Mouse (Mus musculus): ENCODE measurements around the gene Ugdh. TPM values are rescaled to one million over a fixed set of nuclear protein-coding genes. Genes with fewer than 3 reads are reported as not detected.

Ugdh gene
- total and polyA plus RNA-seq, 3 experiments: 9.5 to 31.3 TPM; not detected in 1

- no peak overlapping the region for H3K4me3 ChIP-seq (ENCODE audit: control insufficient read depth in 1 of 2, insufficient read depth in 1 of 2, low read depth in 2 of 2, low read length in 2 of 2)
- H3K9me3 ChIP-seq (replicated peaks; ENCODE audit: insufficient read depth, low read length): no peaks in the 10 kb centered on the region
- no peaks in the 10 kb centered on the region for H3K4me1 ChIP-seq (ENCODE audit: control insufficient read depth in 1 of 2, insufficient read depth in 2 of 2, low read length in 2 of 2)
- TF ChIP-seq POLR2AphosphoS5 (IDR thresholded peaks at IDR 0.05; ENCODE audit: borderline replicate concordance, low read depth, low read length): no peak
- no peak for TF ChIP-seq TBP (IDR thresholded peaks at IDR 0.05; ENCODE audit: low read depth, low read length)
- no peak for TF ChIP-seq POLR2A (IDR thresholded peaks at IDR 0.05; ENCODE audit: control insufficient read depth in 1 of 2, insufficient read depth in 1 of 2, low read depth in 1 of 2, low read length in 2 of 2, poor library complexity in 1 of 2)
- no peak for TF ChIP-seq MAFK (IDR thresholded peaks at IDR 0.05; ENCODE audit: borderline replicate concordance, low read depth, low read length)
- TF ChIP-seq NRF1 (IDR thresholded peaks at IDR 0.05; ENCODE audit: insufficient read depth, low read depth, low read length, poor library complexity, severe bottlenecking): no peak
- TF ChIP-seq MEF2A (IDR thresholded peaks at IDR 0.05; ENCODE audit: extremely low read depth, insufficient replicate concordance, low read depth, low read length, poor library complexity, severe bottlenecking): no peak
- TF ChIP-seq MAX (IDR thresholded peaks at IDR 0.05; ENCODE audit: low read length): no peak
- no peak for TF ChIP-seq HCFC1 (IDR thresholded peaks at IDR 0.05; ENCODE audit: low read depth, low read length)
- no peak for TF ChIP-seq UBTF (IDR thresholded peaks at IDR 0.05; ENCODE audit: borderline replicate concordance, insufficient read depth, low read depth, low read length)
- no peak for TF ChIP-seq MAZ (IDR thresholded peaks at IDR 0.05; ENCODE audit: low read depth, low read length)
- TF ChIP-seq KAT2A (conservative IDR thresholded peaks at IDR 0.05; ENCODE audit: low read depth, low read length): no peak
- no peak for TF ChIP-seq CHD1 (IDR thresholded peaks at IDR 0.05; ENCODE audit: low read depth, low read length)
- TF ChIP-seq MXI1 (IDR thresholded peaks at IDR 0.05; ENCODE audit: low read depth, low read length): no peak
- no peak for TF ChIP-seq ZKSCAN1 (IDR thresholded peaks at IDR 0.05; ENCODE audit: low read depth, low read length)
- H3K79me2 ChIP-seq (ENCODE audit: control insufficient read depth, insufficient read depth, low read length, poor library complexity): no peaks in the 10 kb centered on the region
- no peak for DNase-seq (ENCODE audit: low read depth, low spot score)
- H3K27ac ChIP-seq (ENCODE audit: control insufficient read depth, low read depth, low read length): no peak overlapping the region
- no peaks in the 10 kb centered on the region for H3K27me3 ChIP-seq (ENCODE audit: control insufficient read depth in 1 of 2, insufficient read depth in 2 of 2, low read length in 2 of 2)
- H3K36me3 ChIP-seq (ENCODE audit: control insufficient read depth in 1 of 2, insufficient read depth in 2 of 2, low read length in 2 of 2): no peaks in the 10 kb centered on the region; a peak in 1 of 4 replicates
- no peak overlapping the region for H3K9ac ChIP-seq (ENCODE audit: control insufficient read depth, low read depth, low read length, poor library complexity, severe bottlenecking)
Observed at GRCm38 (mm10) chr5:65459454-65459853, 23.7 kb upstream of the Ugdh start.

GRCm38 (mm10) chr5:65457846-65458245, 22.1 kb upstream of the Ugdh start:
- Histone ChIP-seq H3K9ac (ENCODE audit: control insufficient read depth, low read depth, low read length, poor library complexity, severe bottlenecking) (no peak overlapping the region), H3K79me2 (ENCODE audit: control insufficient read depth, insufficient read depth, low read length, poor library complexity) (no peaks in the 10 kb centered on the region), H3K4me1 (ENCODE audit: control insufficient read depth in 1 of 2, insufficient read depth in 2 of 2, low read length in 2 of 2) (no peaks in the 10 kb centered on the region), H3K36me3 (ENCODE audit: control insufficient read depth in 1 of 2, insufficient read depth in 2 of 2, low read length in 2 of 2) (no peaks in the 10 kb centered on the region; a peak in 1 of 4 replicates), H3K27ac (ENCODE audit: control insufficient read depth, low read depth, low read length) (no peak overlapping the region), H3K4me3 (ENCODE audit: control insufficient read depth in 1 of 2, insufficient read depth in 1 of 2, low read depth in 2 of 2, low read length in 2 of 2) (no peak overlapping the region), H3K27me3 (ENCODE audit: control insufficient read depth in 1 of 2, insufficient read depth in 2 of 2, low read length in 2 of 2) (no peaks in the 10 kb centered on the region), H3K9me3 (replicated peaks; ENCODE audit: insufficient read depth, low read length) (no peaks in the 10 kb centered on the region)
- TF ChIP-seq ZC3H11A (IDR thresholded peaks at IDR 0.05; ENCODE audit: low read depth, low read length): no peak
- no peak for DNase-seq (ENCODE audit: low read depth, low spot score)
